Mouse (Mus musculus): ENCODE measurements at regions not wholly inside any gene's neighbourhood (a gene's known extent, or its start where the extent isn't known, plus 50 kb on each side); places are given as distances from the start of the nearest gene placed in this dataset.

GRCm38 (mm10) chr14:45796665-45797319 is 138.8 kb upstream of the Ddhd1 start:
- Histone ChIP-seq H3K27ac (ENCODE audit: low read depth, low read length) (no peak overlapping the region), H3K36me3 (ENCODE audit: control insufficient read depth, insufficient read depth, low read length) (no peaks in the 10 kb centered on the region), H3K9me3 (ENCODE audit: control insufficient read depth, low read length) (no peaks in the 10 kb centered on the region), H3K4me3 (ENCODE audit: low read depth, low read length) (no peak overlapping the region), H3K9ac (ENCODE audit: low read depth, low read length) (no peak overlapping the region), H3K27me3 (ENCODE audit: control insufficient read depth, insufficient read depth, low read length) (no peaks in the 10 kb centered on the region), H3K4me1 (replicated peaks; ENCODE audit: control insufficient read depth, insufficient read depth, low read length) (no peaks in the 10 kb centered on the region), H3K4me2 (replicated peaks; ENCODE audit: low read depth, low read length) (no peak overlapping the region)
- 80% methylated on average over 10 of the region's 10 CpGs for WGBS
- DNase-seq (ENCODE audit: low spot score) (no peak), ATAC-seq (ENCODE audit: low FRiP score) (no peak)

GRCm38 (mm10) chr14:45797320-45797696 is 139.4 kb upstream of the Ddhd1 start:
- Histone ChIP-seq H3K4me2 (replicated peaks; ENCODE audit: low read depth, low read length) (no peak overlapping the region), H3K27ac (ENCODE audit: low read depth, low read length) (no peak overlapping the region), H3K27me3 (ENCODE audit: control insufficient read depth, insufficient read depth, low read length) (no peaks in the 10 kb centered on the region), H3K9ac (ENCODE audit: low read depth, low read length) (no peak overlapping the region), H3K9me3 (ENCODE audit: control insufficient read depth, low read length) (no peaks in the 10 kb centered on the region), H3K4me1 (replicated peaks; ENCODE audit: control insufficient read depth, insufficient read depth, low read length) (no peaks in the 10 kb centered on the region), H3K36me3 (ENCODE audit: control insufficient read depth, insufficient read depth, low read length) (no peaks in the 10 kb centered on the region), H3K4me3 (ENCODE audit: low read depth, low read length) (no peak overlapping the region)
- DNase-seq (ENCODE audit: low spot score): no peak
- 88% methylated on average over 4 of the region's 4 CpGs for WGBS
- ATAC-seq (ENCODE audit: low FRiP score): no peak

GRCm38 (mm10) chr14:45799286-45799685 is 141.3 kb upstream of the Ddhd1 start:
- no peak overlapping the region for H3K4me3 ChIP-seq (ENCODE audit: low read depth, low read length)
- H3K36me3 ChIP-seq (ENCODE audit: control insufficient read depth, insufficient read depth, low read length): no peaks in the 10 kb centered on the region
- no peaks in the 10 kb centered on the region for H3K27me3 ChIP-seq (ENCODE audit: control insufficient read depth, insufficient read depth, low read length)
- H3K9me3 ChIP-seq (ENCODE audit: control insufficient read depth, low read length): no peaks in the 10 kb centered on the region
- no peak overlapping the region for H3K4me2 ChIP-seq (replicated peaks; ENCODE audit: low read depth, low read length)
- no peak overlapping the region for H3K9ac ChIP-seq (ENCODE audit: low read depth, low read length)
- DNase-seq (ENCODE audit: low spot score): no peak
- no peak for ATAC-seq (ENCODE audit: low FRiP score)
- H3K4me1 ChIP-seq (replicated peaks; ENCODE audit: control insufficient read depth, insufficient read depth, low read length): no peaks in the 10 kb centered on the region
- no peak overlapping the region for H3K27ac ChIP-seq (ENCODE audit: low read depth, low read length)
- 90% methylated on average over 2 of the region's 2 CpGs for WGBS

GRCm38 (mm10) chr14:45805950-45806349 is 148.0 kb upstream of the Ddhd1 start:
- Histone ChIP-seq H3K36me3 (ENCODE audit: control insufficient read depth, insufficient read depth, low read length) (no peaks in the 10 kb centered on the region), H3K27ac (ENCODE audit: low read depth, low read length) (no peak overlapping the region), H3K27me3 (ENCODE audit: control insufficient read depth, insufficient read depth, low read length) (no peaks in the 10 kb centered on the region), H3K9me3 (ENCODE audit: control insufficient read depth, low read length) (no peaks in the 10 kb centered on the region), H3K9ac (ENCODE audit: low read depth, low read length) (no peak overlapping the region), H3K4me1 (replicated peaks; ENCODE audit: control insufficient read depth, insufficient read depth, low read length) (no peaks in the 10 kb centered on the region), H3K4me2 (replicated peaks; ENCODE audit: low read depth, low read length) (no peak overlapping the region), H3K4me3 (ENCODE audit: low read depth, low read length) (no peak overlapping the region)
- ATAC-seq (ENCODE audit: low FRiP score) (no peak), DNase-seq (ENCODE audit: low spot score) (no peak)
- WGBS: 97% methylated on average over 3 of the region's 3 CpGs

- ATAC-seq (ENCODE audit: low FRiP score) (no peak), DNase-seq (ENCODE audit: low spot score) (no peak)
- Histone ChIP-seq H3K27me3 (ENCODE audit: control insufficient read depth, insufficient read depth, low read length) (no peaks in the 10 kb centered on the region), H3K4me1 (replicated peaks; ENCODE audit: control insufficient read depth, insufficient read depth, low read length) (no peaks in the 10 kb centered on the region), H3K4me3 (ENCODE audit: low read depth, low read length) (no peak overlapping the region), H3K9me3 (ENCODE audit: control insufficient read depth, low read length) (no peaks in the 10 kb centered on the region), H3K9ac (ENCODE audit: low read depth, low read length) (no peak overlapping the region), H3K27ac (ENCODE audit: low read depth, low read length) (no peak overlapping the region), H3K4me2 (replicated peaks; ENCODE audit: low read depth, low read length) (no peak overlapping the region), H3K36me3 (ENCODE audit: control insufficient read depth, insufficient read depth, low read length) (no peaks in the 10 kb centered on the region)
- 90% methylated on average over 7 of the region's 7 CpGs for WGBS
These were observed 148.9 kb upstream of the Ddhd1 start for GRCm38 (mm10) chr14:45806726-45807280.

- Histone ChIP-seq H3K9ac (ENCODE audit: low read depth, low read length) (no peak overlapping the region), H3K4me1 (replicated peaks; ENCODE audit: control insufficient read depth, insufficient read depth, low read length) (no peaks in the 10 kb centered on the region), H3K27me3 (ENCODE audit: control insufficient read depth, insufficient read depth, low read length) (no peaks in the 10 kb centered on the region), H3K36me3 (ENCODE audit: control insufficient read depth, insufficient read depth, low read length) (no peaks in the 10 kb centered on the region), H3K9me3 (ENCODE audit: control insufficient read depth, low read length) (no peaks in the 10 kb centered on the region), H3K4me2 (replicated peaks; ENCODE audit: low read depth, low read length) (no peak overlapping the region), H3K4me3 (ENCODE audit: low read depth, low read length) (no peak overlapping the region), H3K27ac (ENCODE audit: low read depth, low read length) (no peak overlapping the region)
- ATAC-seq (ENCODE audit: low FRiP score) (no peak), DNase-seq (ENCODE audit: low spot score) (no peak)
- WGBS: 92% methylated on average over 7 of the region's 7 CpGs
These were observed 149.8 kb upstream of the Ddhd1 start for GRCm38 (mm10) chr14:45807767-45808166.

- WGBS: 94% methylated on average over 7 of the region's 7 CpGs
- Histone ChIP-seq H3K9ac (ENCODE audit: low read depth, low read length) (no peak overlapping the region), H3K4me1 (replicated peaks; ENCODE audit: control insufficient read depth, insufficient read depth, low read length) (no peaks in the 10 kb centered on the region), H3K9me3 (ENCODE audit: control insufficient read depth, low read length) (no peaks in the 10 kb centered on the region), H3K27ac (ENCODE audit: low read depth, low read length) (no peak overlapping the region), H3K27me3 (ENCODE audit: control insufficient read depth, insufficient read depth, low read length) (no peaks in the 10 kb centered on the region), H3K4me3 (ENCODE audit: low read depth, low read length) (no peak overlapping the region), H3K4me2 (replicated peaks; ENCODE audit: low read depth, low read length) (no peak overlapping the region), H3K36me3 (ENCODE audit: control insufficient read depth, insufficient read depth, low read length) (no peaks in the 10 kb centered on the region)
- no peak for ATAC-seq (ENCODE audit: low FRiP score)
- no peak for DNase-seq (ENCODE audit: low spot score)
These were observed 151.5 kb upstream of the Ddhd1 start for GRCm38 (mm10) chr14:45809491-45809890.

- ATAC-seq (ENCODE audit: low FRiP score) (no peak), DNase-seq (ENCODE audit: low spot score) (no peak)
- Histone ChIP-seq H3K4me1 (replicated peaks; ENCODE audit: control insufficient read depth, insufficient read depth, low read length) (no peaks in the 10 kb centered on the region), H3K4me3 (ENCODE audit: low read depth, low read length) (no peak overlapping the region), H3K36me3 (ENCODE audit: control insufficient read depth, insufficient read depth, low read length) (no peaks in the 10 kb centered on the region), H3K9me3 (ENCODE audit: control insufficient read depth, low read length) (no peaks in the 10 kb centered on the region), H3K9ac (ENCODE audit: low read depth, low read length) (no peak overlapping the region), H3K27ac (ENCODE audit: low read depth, low read length) (no peak overlapping the region), H3K27me3 (ENCODE audit: control insufficient read depth, insufficient read depth, low read length) (no peaks in the 10 kb centered on the region), H3K4me2 (replicated peaks; ENCODE audit: low read depth, low read length) (no peak overlapping the region)
- WGBS: 69% methylated on average over 4 of the region's 4 CpGs
These were observed 152.2 kb upstream of the Ddhd1 start for GRCm38 (mm10) chr14:45810101-45810500.

- ATAC-seq (ENCODE audit: low FRiP score) (no peak), DNase-seq (ENCODE audit: low spot score) (no peak)
- Histone ChIP-seq H3K36me3 (ENCODE audit: control insufficient read depth, insufficient read depth, low read length) (no peaks in the 10 kb centered on the region), H3K27me3 (ENCODE audit: control insufficient read depth, insufficient read depth, low read length) (no peaks in the 10 kb centered on the region), H3K27ac (ENCODE audit: low read depth, low read length) (no peak overlapping the region), H3K4me2 (replicated peaks; ENCODE audit: low read depth, low read length) (no peak overlapping the region), H3K9me3 (ENCODE audit: control insufficient read depth, low read length) (no peaks in the 10 kb centered on the region), H3K4me3 (ENCODE audit: low read depth, low read length) (no peak overlapping the region), H3K9ac (ENCODE audit: low read depth, low read length) (no peak overlapping the region), H3K4me1 (replicated peaks; ENCODE audit: control insufficient read depth, insufficient read depth, low read length) (no peaks in the 10 kb centered on the region)
- 73% methylated on average over 3 of the region's 3 CpGs for WGBS
These were observed 152.7 kb upstream of the Ddhd1 start for GRCm38 (mm10) chr14:45810630-45811029.
